In genomic region chr5:136958991-136959605, GRCm38 (mm10) we compare ENCODE assay signal across 16 mouse cellular contexts. TPM values are rescaled to one million over a fixed set of nuclear protein-coding genes. Genes with fewer than 3 reads are reported as not detected.
DNase-seq lines count a peak whose midpoint lies in the region; ATAC-seq and TF ChIP-seq lines count a peak whose summit lies in the region.
"Had no signal": no experiment of that assay in that cellular context is flagged by ENCODE, and none has a peak within 500 bp of the region (broad histone marks: within the 10 kb centered on the region; RNA-seq: fewer than 3 reads in every experiment).

No protein-coding gene starts in this region.

- H3K36me3 ChIP-seq in CH12.LX (replicated peaks in 1 of 2; ENCODE audit: control insufficient read depth in 1 of 2, insufficient read depth in 1 of 2, low read length in 1 of 2) (peaks cover 10 to 20% of the 10 kb centered on the region in 2 experiments), E14TG2a.4 (ENCODE audit: insufficient read depth, low read length) (peaks cover 68% of the 10 kb centered on the region)
- peaks cover 11% of the 10 kb centered on the region for H3K36me3 ChIP-seq in kidney, embryonic 14.5 days (ENCODE audit: control insufficient read depth, insufficient read depth, low read length)
- H3K36me3 ChIP-seq: midbrain, embryonic 15.5 days had no signal

- H3K27me3 ChIP-seq in CH12.LX (replicated peaks) (no peaks in the 10 kb centered on the region), E14TG2a.4 (ENCODE audit: insufficient read depth, low read length) (no peaks in the 10 kb centered on the region)
- no peaks in the 10 kb centered on the region for H3K27me3 ChIP-seq in kidney, embryonic 14.5 days (ENCODE audit: control insufficient read depth, insufficient read depth, low read length)
- H3K27me3 ChIP-seq: embryonic facial prominence, embryonic 15.5 days; limb, embryonic 12.5 days; midbrain, embryonic 15.5 days had no signal

- H3K9ac ChIP-seq in CH12.LX (ENCODE audit: insufficient read depth, low read depth) = no peak overlapping the region
- no peak overlapping the region; the same call in 1 of the 2 replicates for H3K9ac ChIP-seq in kidney, embryonic 14.5 days (ENCODE audit: low read depth, low read length)
- H3K9ac ChIP-seq: embryonic facial prominence, embryonic 15.5 days; hindbrain, embryonic 14.5 days; limb, embryonic 12.5 days; midbrain, embryonic 15.5 days had no signal

- H3K79me2 ChIP-seq in CH12.LX (replicated peaks; ENCODE audit: control insufficient read depth, extremely low read depth, insufficient read depth, poor library complexity, severe bottlenecking) = no peaks in the 10 kb centered on the region

- TF ChIP-seq RAD21 in CH12.LX (IDR thresholded peaks at IDR 0.05; ENCODE audit: low read depth, low read length) = no peak

- in situ Hi-C loops in CH12.LX (cut with MboI; ENCODE audit: low pct_ligation_motif_present, low pct_unique_long_range_greater_than_20kb, low sequenced_read_pairs) = no loop called here

- TF ChIP-seq POLR2A in CH12.LX (IDR thresholded peaks at IDR 0.05; ENCODE audit: low read depth, low read length) = no peak

- H3K4me1 ChIP-seq in CH12.LX (ENCODE audit: control insufficient read depth in 1 of 2, insufficient read depth in 2 of 2) = peaks cover 11 to 42% of the 10 kb centered on the region in 2 experiments; a peak in 3 of 4 replicates
- H3K4me1 ChIP-seq in E14TG2a.4 (replicated peaks; ENCODE audit: low read depth, low read length) = peaks cover 92% of the 10 kb centered on the region
- H3K4me1 ChIP-seq in kidney, embryonic 14.5 days (ENCODE audit: control insufficient read depth, insufficient read depth, low read length) = peaks cover 23% of the 10 kb centered on the region

- no peak for ATAC-seq in kidney, embryonic 14.5 days (ENCODE audit: low FRiP score, low TSS enrichment)
- ATAC-seq: forebrain, embryonic 16.5 days; midbrain, embryonic 15.5 days had no signal

- H3K27ac ChIP-seq in CH12.LX (ENCODE audit: insufficient read depth, low read depth) = no peak overlapping the region
- peak overlapping the region; percentile 82 for H3K27ac ChIP-seq in kidney, embryonic 14.5 days (ENCODE audit: low read depth, low read length)
- H3K27ac ChIP-seq: embryonic facial prominence, embryonic 15.5 days; hindbrain, embryonic 14.5 days; limb, embryonic 12.5 days; macrophage; midbrain, embryonic 15.5 days had no signal

- H3K9me3 ChIP-seq in CH12.LX (replicated peaks; ENCODE audit: low read length) (no peaks in the 10 kb centered on the region), E14TG2a.4 (ENCODE audit: low read length) (no peaks in the 10 kb centered on the region)
- H3K9me3 ChIP-seq in kidney, embryonic 14.5 days (ENCODE audit: control insufficient read depth, low read length) = no peaks in the 10 kb centered on the region
- H3K9me3 ChIP-seq: embryonic facial prominence, embryonic 15.5 days; limb, embryonic 12.5 days; midbrain, embryonic 15.5 days had no signal

- intact Hi-C loops in left cerebral cortex, postnatal 36 days (cut with DNase I) = no loop called here

- no peak for TF ChIP-seq CTCF in CH12.LX (conservative IDR thresholded peaks at IDR 0.05 in 1 of 2, IDR thresholded peaks at IDR 0.05 in 1 of 2; ENCODE audit: low read depth in 2 of 2, low read length in 2 of 2)
- TF ChIP-seq CTCF in E14TG2a.4 (conservative IDR thresholded peaks at IDR 0.05; ENCODE audit: low read length) = no peak

- no peak for DNase-seq in CH12.LX (ENCODE audit: extremely low read depth)
- peak; percentile 21 for DNase-seq in lung, postnatal 10 days
- no peak for DNase-seq in layer of hippocampus, adult 18-20 months (ENCODE audit: low spot score in 2 of 2)
- no peak for DNase-seq in frontal cortex, postnatal 36 days (ENCODE audit: low spot score in 2 of 2)
- no peak for DNase-seq in left cerebral cortex, postnatal 36 days (ENCODE audit: low spot score in 2 of 2)
- DNase-seq: adrenal gland, postnatal 25 days; gastrocnemius, postnatal 14 days had no signal

- TF ChIP-seq EP300 in CH12.LX (IDR thresholded peaks at IDR 0.05; ENCODE audit: low read length) = no peak

- H3K4me3 ChIP-seq in CH12.LX (replicated peaks in 1 of 3; ENCODE audit: low read depth in 2 of 3, low read length in 2 of 3, poor library complexity in 1 of 3) (no peak overlapping the region), E14TG2a.4 (replicated peaks; ENCODE audit: low read length) (peak overlapping the region; percentile 2; the same call in 1 of the 2 replicates)
- no peak overlapping the region; the same call in 1 of the 2 replicates for H3K4me3 ChIP-seq in kidney, embryonic 14.5 days (ENCODE audit: low read length)
- H3K4me3 ChIP-seq: embryonic facial prominence, embryonic 15.5 days; limb, embryonic 12.5 days; midbrain, embryonic 15.5 days had no signal

- dilution Hi-C loops in CH12.LX (cut with MboI; ENCODE audit: extremely low pct_ligation_motif_present, extremely low pct_unique_long_range_greater_than_20kb, low sequenced_read_pairs) = no loop called here

- 0 out of 2 replicates have a peak overlapping the region, but pooled peaks have one; percentile 26 for H3K4me2 ChIP-seq in CH12.LX (ENCODE audit: insufficient read depth, low read depth, poor library complexity, severe bottlenecking)
- H3K4me2 ChIP-seq in kidney, embryonic 14.5 days (replicated peaks; ENCODE audit: low read depth, low read length) = no peak overlapping the region
- H3K4me2 ChIP-seq: embryonic facial prominence, embryonic 15.5 days; hindbrain, embryonic 14.5 days; limb, embryonic 12.5 days; midbrain, embryonic 15.5 days had no signal

- WGBS in kidney, embryonic 14.5 days = 47% methylated on average over 5 of the region's 5 CpGs

TF ChIP-seq in CH12.LX, 34 proteins besides CTCF, POLR2A, EP300 and RAD21:
- TF ChIP-seq HCFC1 (IDR thresholded peaks at IDR 0.05; ENCODE audit: low read depth, low read length) (no peak), ZMIZ1 (IDR thresholded peaks at IDR 0.05; ENCODE audit: low read depth, low read length) (no peak), CHD2 (IDR thresholded peaks at IDR 0.05; ENCODE audit: low read length) (no peak), ZKSCAN1 (IDR thresholded peaks at IDR 0.05; ENCODE audit: borderline replicate concordance, low read depth, low read length) (no peak), MXI1 (IDR thresholded peaks at IDR 0.05; ENCODE audit: low read depth, low read length) (no peak), TCF12 (IDR thresholded peaks at IDR 0.05; ENCODE audit: low read depth, low read length) (no peak), USF2 (conservative IDR thresholded peaks at IDR 0.05; ENCODE audit: low read depth, low read length) (no peak), E2F4 (IDR thresholded peaks at IDR 0.05; ENCODE audit: insufficient replicate concordance, low read depth, low read length) (no peak), BHLHE40 (IDR thresholded peaks at IDR 0.05; ENCODE audit: low read depth, low read length) (no peak), ETS1 (conservative IDR thresholded peaks at IDR 0.05; ENCODE audit: low read depth, low read length) (no peak), ZC3H11A (IDR thresholded peaks at IDR 0.05; ENCODE audit: low read depth, low read length) (no peak), PAX5 (IDR thresholded peaks at IDR 0.05; ENCODE audit: low read length) (no peak), MAFK (IDR thresholded peaks at IDR 0.05; ENCODE audit: insufficient replicate concordance, low read length) (no peak), IRF4 (IDR thresholded peaks at IDR 0.05; ENCODE audit: low read depth, low read length) (no peak), POLR2AphosphoS2 (IDR thresholded peaks at IDR 0.05; ENCODE audit: low read depth, low read length) (no peak)

RNA-seq across cellular contexts. Expression of gene Fis1, which starts 6.0 kb away (rescaled TPM):
- total RNA-seq in CH12.LX (2012; rRNA removed) (207 and 210 TPM in 2 replicates), CH12.LX (2014; rRNA removed) (140 and 142 TPM in 2 replicates)
- polyA plus RNA-seq in CH12.LX (2012; ENCODE audit: insufficient read length, low read depth) = 152 and 203 TPM in 2 replicates
- polyA plus RNA-seq in kidney, embryonic 14.5 days (2014; fragmentation: Nextera tagmentation; extraction: Ambion mirVana) = 333 and 398 TPM in 2 replicates
- 100 to 1,000 TPM; 237 to 255 TPM for total RNA-seq in layer of hippocampus, adult 18-20 months (2021)
- 100 to 1,000 TPM; 250 to 282 TPM for total RNA-seq in left cerebral cortex, postnatal 36 days (2021)

RNA-seq across cellular contexts. Expression of gene Cldn15, which starts 7.3 kb away (rescaled TPM):
- total RNA-seq in CH12.LX (2012; rRNA removed) (0.25 TPM in 2 replicates), CH12.LX (2014; rRNA removed) (0.24 TPM in 1 of 2 replicates, not detected in the other)
- polyA plus RNA-seq in CH12.LX (2012; ENCODE audit: insufficient read length, low read depth) = 0.29 and 0.35 TPM in 2 replicates
- 1.5 and 1.7 TPM in 2 replicates for polyA plus RNA-seq in kidney, embryonic 14.5 days (2014; fragmentation: Nextera tagmentation; extraction: Ambion mirVana)
- total RNA-seq in layer of hippocampus, adult 18-20 months (2021) = under 1 TPM in 1 of 2 experiments, not detected in 1; 0.61 TPM
- total RNA-seq in left cerebral cortex, postnatal 36 days (2021) = not detected
- total RNA-seq: layer of hippocampus, postnatal 10 days had no signal
- polyA plus RNA-seq: macrophage had no signal

RNA-seq across cellular contexts. Expression of gene Plod3, which starts 27.7 kb away (rescaled TPM):
- total RNA-seq in CH12.LX (2012; rRNA removed) (38.2 and 45.2 TPM in 2 replicates), CH12.LX (2014; rRNA removed) (8.8 and 9.9 TPM in 2 replicates)
- polyA plus RNA-seq in CH12.LX (2012; ENCODE audit: insufficient read length, low read depth) = 22.2 and 23.6 TPM in 2 replicates
- polyA plus RNA-seq in kidney, embryonic 14.5 days (2014; fragmentation: Nextera tagmentation; extraction: Ambion mirVana) = 28.5 and 41.4 TPM in 2 replicates
- total RNA-seq in layer of hippocampus, adult 18-20 months (2021) = 10 to 100 TPM; 38.5 to 43.1 TPM
- 10 to 100 TPM; 30.4 to 40.3 TPM for total RNA-seq in left cerebral cortex, postnatal 36 days (2021)

RNA-seq across cellular contexts. Expression of gene Znhit1, which starts 28.7 kb away (rescaled TPM):
- 60.1 and 67.3 TPM in 2 replicates for total RNA-seq in CH12.LX (2012; rRNA removed)
- 36.8 and 39.6 TPM in 2 replicates for total RNA-seq in CH12.LX (2014; rRNA removed)
- 83.5 and 99.2 TPM in 2 replicates for polyA plus RNA-seq in CH12.LX (2012; ENCODE audit: insufficient read length, low read depth)
- 80.6 and 93.2 TPM in 2 replicates for polyA plus RNA-seq in kidney, embryonic 14.5 days (2014; fragmentation: Nextera tagmentation; extraction: Ambion mirVana)
- 10 to 100 TPM; 82.8 to 96.2 TPM for total RNA-seq in layer of hippocampus, adult 18-20 months (2021)
- 10 to 100 TPM; 90.3 to 90.8 TPM for total RNA-seq in left cerebral cortex, postnatal 36 days (2021)

RNA-seq across cellular contexts. Expression of gene Ift22, which starts 51.1 kb away (rescaled TPM):
- total RNA-seq in CH12.LX (2012; rRNA removed) (16.8 and 20.7 TPM in 2 replicates), CH12.LX (2014; rRNA removed) (18.5 and 20.5 TPM in 2 replicates)
- polyA plus RNA-seq in CH12.LX (2012; ENCODE audit: insufficient read length, low read depth) = 39.0 and 39.6 TPM in 2 replicates
- polyA plus RNA-seq in kidney, embryonic 14.5 days (2014; fragmentation: Nextera tagmentation; extraction: Ambion mirVana) = 85.0 and 86.7 TPM in 2 replicates
- total RNA-seq in layer of hippocampus, adult 18-20 months (2021) = 10 to 100 TPM; 85.7 to 88.0 TPM
- total RNA-seq in left cerebral cortex, postnatal 36 days (2021) = 100 to 1,000 TPM in 1 of 2 experiments, 10 to 100 TPM in 1; 86.1 to 105 TPM
